Mouse (Mus musculus): Measurements from ENCODE around the gene Cactin. TPM values are rescaled to one million over a fixed set of nuclear protein-coding genes. Genes with fewer than 3 reads are reported as not detected.

The Cactin gene
- total RNA-seq, 2 experiments from 2014 or later = 16.2 to 26.5 TPM

- ATAC-seq (replicated peaks; ENCODE audit: poor library complexity, severe bottlenecking) = no peak
Observed at GRCm38 (mm10) chr10:81316338-81317060, 4.4 kb upstream of the Cactin start.

GRCm38 (mm10) chr10:81317273-81317672, 3.6 kb upstream of the Cactin start:
- ATAC-seq (replicated peaks; ENCODE audit: poor library complexity, severe bottlenecking) = no peak

GRCm38 (mm10) chr10:81318589-81319329, 2.1 kb upstream of the Cactin start:
- no peak for ATAC-seq (replicated peaks; ENCODE audit: poor library complexity, severe bottlenecking)

GRCm38 (mm10) chr10:81319330-81319699, 1.6 kb upstream of the Cactin start:
- no peak for ATAC-seq (replicated peaks; ENCODE audit: poor library complexity, severe bottlenecking)

GRCm38 (mm10) chr10:81319741-81320549, 958 bp upstream of the Cactin start:
- ATAC-seq (replicated peaks; ENCODE audit: poor library complexity, severe bottlenecking) = peak; percentile 65

- no peak for ATAC-seq (replicated peaks; ENCODE audit: poor library complexity, severe bottlenecking)
Observed at GRCm38 (mm10) chr10:81321436-81321835, 533 bp downstream of the Cactin start.

GRCm38 (mm10) chr10:81322444-81322843, 1.5 kb downstream of the Cactin start:
- no peak for ATAC-seq (replicated peaks; ENCODE audit: poor library complexity, severe bottlenecking)

GRCm38 (mm10) chr10:81323141-81323775, 2.4 kb downstream of the Cactin start:
- no peak for ATAC-seq (replicated peaks; ENCODE audit: poor library complexity, severe bottlenecking)

- no peak for ATAC-seq (replicated peaks; ENCODE audit: poor library complexity, severe bottlenecking)
Observed at GRCm38 (mm10) chr10:81323791-81324530, 3.1 kb downstream of the Cactin start.

- no peak for ATAC-seq (replicated peaks; ENCODE audit: poor library complexity, severe bottlenecking)
Observed at GRCm38 (mm10) chr10:81325176-81325575, 4.3 kb downstream of the Cactin start.

GRCm38 (mm10) chr10:81325781-81326180, 4.9 kb downstream of the Cactin start:
- ATAC-seq (replicated peaks; ENCODE audit: poor library complexity, severe bottlenecking) = no peak

GRCm38 (mm10) chr10:81326858-81327257, 6.0 kb downstream of the Cactin start:
- ATAC-seq (replicated peaks; ENCODE audit: poor library complexity, severe bottlenecking) = no peak

GRCm38 (mm10) chr10:81327959-81328358, 7.1 kb downstream of the Cactin start:
- no peak for ATAC-seq (replicated peaks; ENCODE audit: poor library complexity, severe bottlenecking)

- ATAC-seq (replicated peaks; ENCODE audit: poor library complexity, severe bottlenecking) = peak; percentile 41
Observed at GRCm38 (mm10) chr10:81328386-81328785, 7.5 kb downstream of the Cactin start, which contains the start of gene Tbxa2r. Gene Tbxa2r, plus strand, starts transcription at chr10:81328731.

- peak; percentile 26; the same call in 1 of the 2 replicates for ATAC-seq (replicated peaks; ENCODE audit: poor library complexity, severe bottlenecking)
Observed at GRCm38 (mm10) chr10:81329194-81329975, 8.5 kb downstream of the Cactin start.

- ATAC-seq (replicated peaks; ENCODE audit: poor library complexity, severe bottlenecking) = no peak
Observed at GRCm38 (mm10) chr10:81330007-81330406, 9.1 kb downstream of the Cactin start.

GRCm38 (mm10) chr10:81332277-81332676, 11.4 kb downstream of the Cactin start:
- no peak for ATAC-seq (replicated peaks; ENCODE audit: poor library complexity, severe bottlenecking)

- ATAC-seq (replicated peaks; ENCODE audit: poor library complexity, severe bottlenecking) = no peak
Observed at GRCm38 (mm10) chr10:81334324-81334723, 13.4 kb downstream of the Cactin start.

Data from granulocyte monocyte progenitor cell, adult 5-6 weeks (primary cell).